Mouse (Mus musculus) CH12F3 (cell line): ENCODE measurements around the gene Shisa8.

ENCODE experiments used
- in situ Hi-C: fragments of 300-500 bp; cut with MboI; formaldehyde crosslinking; loops from 2 replicates; pipeline ENCODE4 v1.14.3; 2020; ENCODE audit warnings: low sequenced_read_pairs

Shisa8 gene

GRCm38 (mm10) chr15:82206365-82207104 is 6.1 kb downstream of the Shisa8 start:
- in situ Hi-C loops: no loop called here

GRCm38 (mm10) chr15:82204680-82205371 is 7.8 kb downstream of the Shisa8 start:
- in situ Hi-C loops: no loop called here

GRCm38 (mm10) chr15:82203611-82204351 is 8.8 kb downstream of the Shisa8 start:
- in situ Hi-C loops: no loop called here

- in situ Hi-C loops: no loop called here
Observed at GRCm38 (mm10) chr15:82203090-82203489, 9.5 kb downstream of the Shisa8 start.

- in situ Hi-C loops: no loop called here
Observed at GRCm38 (mm10) chr15:82202086-82202485, 10.5 kb downstream of the Shisa8 start.

- in situ Hi-C loops: no loop called here
Observed at GRCm38 (mm10) chr15:82199546-82199945, 13.1 kb downstream of the Shisa8 start.

- in situ Hi-C loops: no loop called here
Observed at GRCm38 (mm10) chr15:82198342-82198741, 14.3 kb downstream of the Shisa8 start.

- in situ Hi-C loops: no loop called here
Observed at GRCm38 (mm10) chr15:82197937-82198336, 14.7 kb downstream of the Shisa8 start.

GRCm38 (mm10) chr15:82197246-82197750 is 15.3 kb downstream of the Shisa8 start:
- in situ Hi-C loops: no loop called here

- in situ Hi-C loops: no loop called here
Observed at GRCm38 (mm10) chr15:82196300-82196699, 16.3 kb downstream of the Shisa8 start.

GRCm38 (mm10) chr15:82192617-82193016 is 20.0 kb downstream of the Shisa8 start:
- in situ Hi-C loops: no loop called here

GRCm38 (mm10) chr15:82188481-82189240 is 24.0 kb downstream of the Shisa8 start:
- in situ Hi-C loops: no loop called here

GRCm38 (mm10) chr15:82187924-82188323 is 24.7 kb downstream of the Shisa8 start:
- in situ Hi-C loops: no loop called here

GRCm38 (mm10) chr15:82187401-82187800 is 25.2 kb downstream of the Shisa8 start:
- in situ Hi-C loops: no loop called here

GRCm38 (mm10) chr15:82186931-82187330 is 25.7 kb downstream of the Shisa8 start:
- in situ Hi-C loops: no loop called here

- in situ Hi-C loops: no loop called here
Observed at GRCm38 (mm10) chr15:82186131-82186530, 26.5 kb downstream of the Shisa8 start.

- in situ Hi-C loops: no loop called here
Observed at GRCm38 (mm10) chr15:82185062-82185783, 27.4 kb downstream of the Shisa8 start.

GRCm38 (mm10) chr15:82184656-82185055 is 28.0 kb downstream of the Shisa8 start:
- in situ Hi-C loops: no loop called here

GRCm38 (mm10) chr15:82184183-82184582 is 28.4 kb downstream of the Shisa8 start:
- in situ Hi-C loops: no loop called here

GRCm38 (mm10) chr15:82183596-82183995 is 29.0 kb downstream of the Shisa8 start:
- in situ Hi-C loops: no loop called here
